8 mouse cellular contexts compared by ENCODE assay signal in the genomic region with DNA sequence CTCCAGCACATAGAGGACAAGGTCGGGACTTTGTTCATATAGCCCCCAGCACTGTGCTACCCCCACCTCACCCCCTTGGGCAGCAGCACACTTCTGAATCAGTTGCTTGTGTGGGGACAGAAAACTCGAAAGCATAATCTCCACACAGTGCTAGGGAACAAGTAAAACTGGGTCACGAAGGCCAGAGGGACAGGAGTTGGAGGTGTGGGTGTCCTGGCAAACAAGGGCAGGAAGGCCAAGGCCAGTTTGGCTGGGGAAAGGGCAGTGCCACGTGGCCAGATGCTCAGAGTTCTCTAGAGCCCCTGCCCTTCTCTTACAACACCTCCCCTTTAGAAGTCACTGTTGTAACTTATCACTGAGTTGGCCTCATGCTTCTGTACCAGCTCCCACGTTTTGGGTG. TPM values are rescaled to one million over a fixed set of nuclear protein-coding genes. Genes with fewer than 3 reads are reported as not detected.
DNase-seq lines count a peak whose midpoint lies in the region; ATAC-seq and TF ChIP-seq lines count a peak whose summit lies in the region.

No protein-coding gene starts in this region.

- 0 out of 2 replicates have a peak overlapping the region, but pooled peaks have one; percentile 58 for H3K4me2 ChIP-seq in forebrain, embryonic 15.5 days (replicated peaks)
- peak overlapping the region; percentile 92 for H3K4me2 ChIP-seq in liver, embryonic 15.5 days

- peaks cover 67% of the 10 kb centered on the region for H3K4me1 ChIP-seq in forebrain, embryonic 15.5 days
- H3K4me1 ChIP-seq in liver, embryonic 15.5 days (replicated peaks): peaks cover 83% of the 10 kb centered on the region

- H3K9me3 ChIP-seq in forebrain, embryonic 15.5 days: no peaks in the 10 kb centered on the region
- H3K9me3 ChIP-seq in liver, embryonic 15.5 days (replicated peaks): no peaks in the 10 kb centered on the region

- H3K36me3 ChIP-seq in forebrain, embryonic 15.5 days: no peaks in the 10 kb centered on the region
- peaks cover 20% of the 10 kb centered on the region; the same call in 1 of the 2 replicates for H3K36me3 ChIP-seq in liver, embryonic 15.5 days (replicated peaks)

- WGBS in forebrain, embryonic 15.5 days: 65% methylated on average over 5 of the region's 5 CpGs
- 33% methylated on average over 5 of the region's 5 CpGs for WGBS in liver, embryonic 15.5 days (ENCODE audit: insufficient replicate concordance)

- no peak for TF ChIP-seq CTCF in gastrocnemius, adult 2 months (IDR thresholded peaks at IDR 0.05)

- no peaks in the 10 kb centered on the region for H3K27me3 ChIP-seq in forebrain, embryonic 15.5 days
- H3K27me3 ChIP-seq in liver, embryonic 15.5 days: no peaks in the 10 kb centered on the region

- DNase-seq in gastrocnemius, adult 2 months: peak; percentile 59
- DNase-seq in gastrocnemius, adult 18-20 months (ENCODE audit: low spot score): no peak
- DNase-seq in ovary, adult 18-20 months (ENCODE audit: low spot score): peak; percentile 1
- no peak for DNase-seq in ovary, postnatal 36 days (ENCODE audit: low spot score)
- no peak for DNase-seq in T-cell, adult 2 months (ENCODE audit: low spot score)
- no peak for DNase-seq in right cerebral cortex, postnatal 4 days

- ATAC-seq in forebrain, embryonic 15.5 days (replicated peaks): no peak
- no peak for ATAC-seq in liver, embryonic 15.5 days (ENCODE audit: insufficient read depth)

- H3K27ac ChIP-seq in gastrocnemius, adult 2 months: peak overlapping the region; percentile 99
- no peak overlapping the region for H3K27ac ChIP-seq in forebrain, embryonic 15.5 days (replicated peaks)
- peak overlapping the region; percentile 78 for H3K27ac ChIP-seq in liver, embryonic 15.5 days (replicated peaks)

- H3K4me3 ChIP-seq in gastrocnemius, adult 2 months: peak overlapping the region; percentile 99
- H3K4me3 ChIP-seq in forebrain, embryonic 15.5 days: no peak overlapping the region
- peak overlapping the region; percentile 90 for H3K4me3 ChIP-seq in liver, embryonic 15.5 days (replicated peaks)

- intact Hi-C loops in gastrocnemius, adult 2 months (cut with DNase I): loop anchor here (5.0 to 10.0 kb wide), 2 partner anchors 73 to 175 kb away; partner anchors contain the start of gene Vrk3

- H3K9ac ChIP-seq in forebrain, embryonic 15.5 days (replicated peaks): 0 out of 2 replicates have a peak overlapping the region, but pooled peaks have one; percentile 30
- peak overlapping the region; percentile 37; the same call in 1 of the 2 replicates for H3K9ac ChIP-seq in liver, embryonic 15.5 days

RNA-seq across cellular contexts. Expression of gene Atf5, which starts 3.4 kb away (rescaled TPM):
- total RNA-seq in gastrocnemius, adult 2 months (2021): 100 to 1,000 TPM in 1 of 2 experiments, 10 to 100 TPM in 1; 74.7 to 115 TPM
- total RNA-seq in gastrocnemius, adult 18-20 months (2021): 10 to 100 TPM; 62.4 to 99.0 TPM
- 4.6 and 5.0 TPM in 2 replicates for polyA plus RNA-seq in forebrain, embryonic 15.5 days (2015; fragmentation: Nextera tagmentation; extraction: Ambion mirVana)
- 7.5 and 9.2 TPM in 2 replicates for polyA plus RNA-seq in liver, embryonic 15.5 days (2015; fragmentation: Nextera tagmentation; extraction: Ambion mirVana)

RNA-seq across cellular contexts. Expression of gene Il4i1, which starts 3.7 kb away (rescaled TPM):
- total RNA-seq in gastrocnemius, adult 2 months (2021): 1 to 10 TPM; 1.6 to 3.3 TPM
- total RNA-seq in gastrocnemius, adult 18-20 months (2021): 1 to 10 TPM; 2.3 to 3.5 TPM
- 1.8 and 2.3 TPM in 2 replicates for polyA plus RNA-seq in forebrain, embryonic 15.5 days (2015; fragmentation: Nextera tagmentation; extraction: Ambion mirVana)
- 0.35 and 0.46 TPM in 2 replicates for polyA plus RNA-seq in liver, embryonic 15.5 days (2015; fragmentation: Nextera tagmentation; extraction: Ambion mirVana)

RNA-seq across cellular contexts. Expression of gene Nup62, which starts 4.0 kb away (rescaled TPM):
- total RNA-seq in gastrocnemius, adult 2 months (2021): 10 to 100 TPM; 21.8 to 26.6 TPM
- 10 to 100 TPM; 20.1 to 25.2 TPM for total RNA-seq in gastrocnemius, adult 18-20 months (2021)
- 52.3 and 56.0 TPM in 2 replicates for polyA plus RNA-seq in forebrain, embryonic 15.5 days (2015; fragmentation: Nextera tagmentation; extraction: Ambion mirVana)
- polyA plus RNA-seq in liver, embryonic 15.5 days (2015; fragmentation: Nextera tagmentation; extraction: Ambion mirVana): 48.8 and 51.2 TPM in 2 replicates

RNA-seq across cellular contexts. Expression of gene Akt1s1, which starts 28.9 kb away (rescaled TPM):
- 100 to 1,000 TPM; 128 to 137 TPM for total RNA-seq in gastrocnemius, adult 2 months (2021)
- total RNA-seq in gastrocnemius, adult 18-20 months (2021): 100 to 1,000 TPM; 130 to 144 TPM
- polyA plus RNA-seq in forebrain, embryonic 15.5 days (2015; fragmentation: Nextera tagmentation; extraction: Ambion mirVana): 118 and 120 TPM in 2 replicates
- polyA plus RNA-seq in liver, embryonic 15.5 days (2015; fragmentation: Nextera tagmentation; extraction: Ambion mirVana): 27.7 and 32.3 TPM in 2 replicates

RNA-seq across cellular contexts. Expression of gene Tbc1d17, which starts 29.0 kb away (rescaled TPM):
- 10 to 100 TPM; 40.8 to 56.4 TPM for total RNA-seq in gastrocnemius, adult 2 months (2021)
- 10 to 100 TPM; 46.8 to 61.0 TPM for total RNA-seq in gastrocnemius, adult 18-20 months (2021)
- 119 and 120 TPM in 2 replicates for polyA plus RNA-seq in forebrain, embryonic 15.5 days (2015; fragmentation: Nextera tagmentation; extraction: Ambion mirVana)
- 26.1 and 29.4 TPM in 2 replicates for polyA plus RNA-seq in liver, embryonic 15.5 days (2015; fragmentation: Nextera tagmentation; extraction: Ambion mirVana)

Comparison
In these comparisons a context has a peak if more than half of its experiments do, and no peak if none do; other contexts are left out.
1. DNase-seq: peak in gastrocnemius, adult 2 months (single experiment) and ovary, adult 18-20 months (single experiment); none in gastrocnemius, adult 18-20 months (single experiment), ovary, postnatal 36 days (single experiment), T-cell, adult 2 months (single experiment) and right cerebral cortex, postnatal 4 days (single experiment).